Mouse (Mus musculus) adrenal gland, adult (tissue): Measurements from ENCODE around the gene Ehd1.

ENCODE experiments used
- DNase-seq, 2 experiments: peaks; one replicate each; pipeline ENCODE4 v3.0.0; 2022 to 2023; ENCODE audit warnings: low spot score in 1 of 2; ENCODE audit not compliant: inconsistent age in 2 of 2

Ehd1 gene

GRCm38 (mm10) chr19:6331719-6332516, 55.4 kb downstream of the Ehd1 start:
- peak; percentile 75 to 92 for DNase-seq

- peak; percentile 63 to 68 for DNase-seq
Measured at GRCm38 (mm10) chr19:6333761-6334595, 57.5 kb downstream of the Ehd1 start.

GRCm38 (mm10) chr19:6334673-6335457, 58.3 kb downstream of the Ehd1 start, which contains the start of gene Men1:
Gene Men1 (plus strand): TSS chr19:6334979.
- DNase-seq = peak; percentile 95 to 97

- peak; percentile 62 to 81 for DNase-seq
Measured at GRCm38 (mm10) chr19:6335458-6335827, 58.9 kb downstream of the Ehd1 start.

- DNase-seq = peak in 1 of 2 experiments; percentile 41
Measured at GRCm38 (mm10) chr19:6336920-6337319, 60.4 kb downstream of the Ehd1 start.

GRCm38 (mm10) chr19:6338171-6338570, 61.6 kb downstream of the Ehd1 start:
- DNase-seq = peak in 1 of 2 experiments; percentile 22

- DNase-seq = peak in 1 of 2 experiments; percentile 28
Measured at GRCm38 (mm10) chr19:6338716-6339115, 62.2 kb downstream of the Ehd1 start.

- DNase-seq = peak in 1 of 2 experiments; percentile 30
Measured at GRCm38 (mm10) chr19:6339191-6339590, 62.7 kb downstream of the Ehd1 start.

- DNase-seq = peak; percentile 51 to 71
Measured at GRCm38 (mm10) chr19:6339890-6340504, 63.5 kb downstream of the Ehd1 start.

GRCm38 (mm10) chr19:6340524-6341452, 64.3 kb downstream of the Ehd1 start, which contains the start of gene Map4k2:
Gene Map4k2 (plus strand): TSS chr19:6341135.
- DNase-seq = peak; percentile 91 to 96

- peak; percentile 38 to 65 for DNase-seq
Measured at GRCm38 (mm10) chr19:6341453-6342077, 65.0 kb downstream of the Ehd1 start.

GRCm38 (mm10) chr19:6342276-6342933, 65.9 kb downstream of the Ehd1 start:
- DNase-seq = peak; percentile 29 to 63

- peak in 1 of 2 experiments; percentile 25 for DNase-seq
Measured at GRCm38 (mm10) chr19:6343066-6343925, 66.8 kb downstream of the Ehd1 start.

GRCm38 (mm10) chr19:6343996-6344395, 67.5 kb downstream of the Ehd1 start:
- DNase-seq = no peak

GRCm38 (mm10) chr19:6346023-6346422, 69.5 kb downstream of the Ehd1 start:
- DNase-seq = no peak

GRCm38 (mm10) chr19:6346661-6347060, 70.1 kb downstream of the Ehd1 start:
- DNase-seq = no peak

- DNase-seq = no peak
Measured at GRCm38 (mm10) chr19:6347615-6348014, 71.1 kb downstream of the Ehd1 start.
